Mouse (Mus musculus) cerebellum, postnatal 4 days (tissue): Measurements from ENCODE around the gene Grin2c.
A peak's percentile ranks its signal among the peaks of the same experiment; 100 is the strongest.

ENCODE experiments used
- DNase-seq, 2 experiments: peaks; one replicate each; pipeline ENCODE4 v3.0.0; 2022; ENCODE audit warnings: low spot score in 2 of 2, mixed read lengths in 1 of 2

The Grin2c gene

GRCm38 (mm10) chr11:115267061-115267883 is at the start of gene Grin2c:
Gene Grin2c (minus strand): TSS chr11:115267243.
- no peak for DNase-seq

GRCm38 (mm10) chr11:115314249-115314648 is 47.2 kb upstream of the Grin2c start:
- no peak for DNase-seq

GRCm38 (mm10) chr11:115308781-115309180 is 41.7 kb upstream of the Grin2c start:
- DNase-seq = no peak

- no peak for DNase-seq
Measured at GRCm38 (mm10) chr11:115306863-115307262, 39.8 kb upstream of the Grin2c start, which contains the start of gene Otop2. Gene Otop2 (plus strand): TSS chr11:115307163.

GRCm38 (mm10) chr11:115303167-115303566 is 36.1 kb upstream of the Grin2c start:
- DNase-seq = no peak

- no peak for DNase-seq
Measured at GRCm38 (mm10) chr11:115301351-115301750, 34.3 kb upstream of the Grin2c start.

- DNase-seq = no peak
Measured at GRCm38 (mm10) chr11:115300745-115301144, 33.7 kb upstream of the Grin2c start.

- no peak for DNase-seq
Measured at GRCm38 (mm10) chr11:115298160-115298559, 31.1 kb upstream of the Grin2c start.

- DNase-seq = peak in 1 of 2 experiments; percentile 44
Measured at GRCm38 (mm10) chr11:115297214-115297826, 30.3 kb upstream of the Grin2c start, which contains the start of gene Fads6. Gene Fads6 (minus strand): TSS chr11:115297663.

- no peak for DNase-seq
Measured at GRCm38 (mm10) chr11:115296471-115297210, 29.6 kb upstream of the Grin2c start.

- DNase-seq = no peak
Measured at GRCm38 (mm10) chr11:115295939-115296338, 28.9 kb upstream of the Grin2c start.

- DNase-seq = no peak
Measured at GRCm38 (mm10) chr11:115292631-115293375, 25.8 kb upstream of the Grin2c start.

- no peak for DNase-seq
Measured at GRCm38 (mm10) chr11:115291503-115291902, 24.5 kb upstream of the Grin2c start.

- DNase-seq = no peak
Measured at GRCm38 (mm10) chr11:115290919-115291318, 23.9 kb upstream of the Grin2c start.

GRCm38 (mm10) chr11:115290314-115290713 is 23.3 kb upstream of the Grin2c start:
- DNase-seq = no peak

GRCm38 (mm10) chr11:115289885-115290284 is 22.8 kb upstream of the Grin2c start:
- no peak for DNase-seq

- no peak for DNase-seq
Measured at GRCm38 (mm10) chr11:115288305-115288704, 21.3 kb upstream of the Grin2c start.

GRCm38 (mm10) chr11:115287386-115287785 is 20.3 kb upstream of the Grin2c start:
- DNase-seq = no peak

GRCm38 (mm10) chr11:115286201-115286993 is 19.4 kb upstream of the Grin2c start:
- DNase-seq = no peak

- DNase-seq = no peak
Measured at GRCm38 (mm10) chr11:115285282-115285681, 18.2 kb upstream of the Grin2c start.
